Mouse (Mus musculus): ENCODE data around the gene Adamts4. TPM values are rescaled to one million over a fixed set of nuclear protein-coding genes. Genes with fewer than 3 reads are reported as not detected.

Adamts4 gene
- total and polyA plus RNA-seq, 2 experiments from 2014 or later: 3.9 to 4.1 TPM

- Histone ChIP-seq H3K4me3 (ENCODE audit: low read depth, low read length) (no peak overlapping the region), H3K27ac (ENCODE audit: low read depth) (no peak overlapping the region), H3K4me2 (ENCODE audit: low read depth, low read length) (no peak overlapping the region), H3K36me3 (replicated peaks; ENCODE audit: control insufficient read depth, insufficient read depth, low read length) (peaks cover 44% of the 10 kb centered on the region), H3K27me3 (ENCODE audit: control insufficient read depth, insufficient read depth, low read length) (no peaks in the 10 kb centered on the region), H3K9me3 (replicated peaks; ENCODE audit: control insufficient read depth, low read length) (no peaks in the 10 kb centered on the region), H3K4me1 (ENCODE audit: control insufficient read depth, insufficient read depth) (peaks cover 8% of the 10 kb centered on the region), H3K9ac (replicated peaks; ENCODE audit: low read depth, low read length) (no peak overlapping the region)
- TF ChIP-seq CTCF (IDR thresholded peaks at IDR 0.05; ENCODE audit: low read depth): no peak
- no peak for TF ChIP-seq EP300 (IDR thresholded peaks at IDR 0.05; ENCODE audit: low read depth)
- 80% methylated on average over 20 of the region's 20 CpGs for WGBS
- ATAC-seq (ENCODE audit: insufficient read depth, low read depth): no peak
- no peak for DNase-seq (ENCODE audit: low spot score)
These were observed 35.1 kb downstream of the Adamts4 start for GRCm38 (mm10) chr1:171285096-171285892.

GRCm38 (mm10) chr1:171286517-171286916 lies 36.3 kb downstream of the Adamts4 start:
- ATAC-seq (ENCODE audit: insufficient read depth, low read depth): no peak
- peaks cover 44% of the 10 kb centered on the region for H3K36me3 ChIP-seq (replicated peaks; ENCODE audit: control insufficient read depth, insufficient read depth, low read length)
- H3K9ac ChIP-seq (replicated peaks; ENCODE audit: low read depth, low read length): no peak overlapping the region
- DNase-seq (ENCODE audit: low spot score): no peak
- H3K4me2 ChIP-seq (ENCODE audit: low read depth, low read length): peak overlapping the region; percentile 84
- WGBS: 91% methylated on average over 19 of the region's 19 CpGs
- no peak overlapping the region for H3K27ac ChIP-seq (ENCODE audit: low read depth)
- no peaks in the 10 kb centered on the region for H3K9me3 ChIP-seq (replicated peaks; ENCODE audit: control insufficient read depth, low read length)
- H3K4me1 ChIP-seq (ENCODE audit: control insufficient read depth, insufficient read depth): peaks cover 7% of the 10 kb centered on the region; the same call in 1 of the 2 replicates
- H3K4me3 ChIP-seq (ENCODE audit: low read depth, low read length): no peak overlapping the region
- H3K27me3 ChIP-seq (ENCODE audit: control insufficient read depth, insufficient read depth, low read length): no peaks in the 10 kb centered on the region
- TF ChIP-seq CTCF (IDR thresholded peaks at IDR 0.05; ENCODE audit: low read depth): no peak
- TF ChIP-seq EP300 (IDR thresholded peaks at IDR 0.05; ENCODE audit: low read depth): no peak

GRCm38 (mm10) chr1:171287136-171288081 lies 37.2 kb downstream of the Adamts4 start, which contains the start of gene Usp21:
Gene Usp21 (minus strand): TSS chr1:171287991.
- Histone ChIP-seq H3K36me3 (replicated peaks; ENCODE audit: control insufficient read depth, insufficient read depth, low read length) (peaks cover 44% of the 10 kb centered on the region), H3K4me2 (ENCODE audit: low read depth, low read length) (peak within 1 kb of the TSS; percentile 84), H3K27ac (ENCODE audit: low read depth) (peak within 1 kb of the TSS; percentile 88), H3K27me3 (ENCODE audit: control insufficient read depth, insufficient read depth, low read length) (no peaks in the 10 kb centered on the region), H3K4me1 (ENCODE audit: control insufficient read depth, insufficient read depth) (peaks cover 7% of the 10 kb centered on the region; the same call in 1 of the 2 replicates), H3K9me3 (replicated peaks; ENCODE audit: control insufficient read depth, low read length) (no peaks in the 10 kb centered on the region), H3K4me3 (ENCODE audit: low read depth, low read length) (peak within 1 kb of the TSS; percentile 95), H3K9ac (replicated peaks; ENCODE audit: low read depth, low read length) (peak within 1 kb of the TSS; percentile 92)
- DNase-seq (ENCODE audit: low spot score) (peak; percentile 96), ATAC-seq (ENCODE audit: insufficient read depth, low read depth) (peak; percentile 96)
- under 1% methylated on average over 49 of the region's 49 CpGs for WGBS
- TF ChIP-seq CTCF (IDR thresholded peaks at IDR 0.05; ENCODE audit: low read depth): no peak
- peak; percentile 71; the same call in 1 of the 2 replicates for TF ChIP-seq EP300 (IDR thresholded peaks at IDR 0.05; ENCODE audit: low read depth)

- H3K4me3 ChIP-seq (ENCODE audit: low read depth, low read length): peak overlapping the region; percentile 95; the same call in 1 of the 2 replicates
- ATAC-seq (ENCODE audit: insufficient read depth, low read depth): no peak
- H3K4me1 ChIP-seq (ENCODE audit: control insufficient read depth, insufficient read depth): peaks cover 8% of the 10 kb centered on the region; the same call in 1 of the 2 replicates
- H3K27me3 ChIP-seq (ENCODE audit: control insufficient read depth, insufficient read depth, low read length): no peaks in the 10 kb centered on the region
- 70% methylated on average over 4 of the region's 4 CpGs for WGBS
- no peak for DNase-seq (ENCODE audit: low spot score)
- H3K4me2 ChIP-seq (ENCODE audit: low read depth, low read length): peak overlapping the region; percentile 84; the same call in 1 of the 2 replicates
- no peak overlapping the region for H3K27ac ChIP-seq (ENCODE audit: low read depth)
- no peak overlapping the region for H3K9ac ChIP-seq (replicated peaks; ENCODE audit: low read depth, low read length)
- H3K9me3 ChIP-seq (replicated peaks; ENCODE audit: control insufficient read depth, low read length): no peaks in the 10 kb centered on the region
- TF ChIP-seq EP300 (IDR thresholded peaks at IDR 0.05; ENCODE audit: low read depth) (no peak), CTCF (IDR thresholded peaks at IDR 0.05; ENCODE audit: low read depth) (no peak)
- peaks cover 38% of the 10 kb centered on the region for H3K36me3 ChIP-seq (replicated peaks; ENCODE audit: control insufficient read depth, insufficient read depth, low read length)
These were observed 38.1 kb downstream of the Adamts4 start for GRCm38 (mm10) chr1:171288328-171288727.

GRCm38 (mm10) chr1:171293351-171293750 lies 43.1 kb downstream of the Adamts4 start:
- H3K9ac ChIP-seq (replicated peaks; ENCODE audit: low read depth, low read length): no peak overlapping the region
- H3K4me1 ChIP-seq (ENCODE audit: control insufficient read depth, insufficient read depth): peaks cover 9% of the 10 kb centered on the region
- no peak overlapping the region for H3K4me3 ChIP-seq (ENCODE audit: low read depth, low read length)
- H3K27ac ChIP-seq (ENCODE audit: low read depth): no peak overlapping the region
- WGBS: 78% methylated on average over 3 of the region's 3 CpGs
- H3K4me2 ChIP-seq (ENCODE audit: low read depth, low read length): peak overlapping the region; percentile 69
- H3K9me3 ChIP-seq (replicated peaks; ENCODE audit: control insufficient read depth, low read length): no peaks in the 10 kb centered on the region
- DNase-seq (ENCODE audit: low spot score) (no peak), ATAC-seq (ENCODE audit: insufficient read depth, low read depth) (no peak)
- TF ChIP-seq CTCF (IDR thresholded peaks at IDR 0.05; ENCODE audit: low read depth) (no peak), EP300 (IDR thresholded peaks at IDR 0.05; ENCODE audit: low read depth) (no peak)
- 0 out of 2 replicates have a peak, but pooled peaks cover 7% of the 10 kb centered on the region for H3K27me3 ChIP-seq (ENCODE audit: control insufficient read depth, insufficient read depth, low read length)
- H3K36me3 ChIP-seq (replicated peaks; ENCODE audit: control insufficient read depth, insufficient read depth, low read length): peaks cover 16% of the 10 kb centered on the region

Data from heart, postnatal 0 days (tissue).